Mouse (Mus musculus): ENCODE results near the gene Cdh1.

DNA sequence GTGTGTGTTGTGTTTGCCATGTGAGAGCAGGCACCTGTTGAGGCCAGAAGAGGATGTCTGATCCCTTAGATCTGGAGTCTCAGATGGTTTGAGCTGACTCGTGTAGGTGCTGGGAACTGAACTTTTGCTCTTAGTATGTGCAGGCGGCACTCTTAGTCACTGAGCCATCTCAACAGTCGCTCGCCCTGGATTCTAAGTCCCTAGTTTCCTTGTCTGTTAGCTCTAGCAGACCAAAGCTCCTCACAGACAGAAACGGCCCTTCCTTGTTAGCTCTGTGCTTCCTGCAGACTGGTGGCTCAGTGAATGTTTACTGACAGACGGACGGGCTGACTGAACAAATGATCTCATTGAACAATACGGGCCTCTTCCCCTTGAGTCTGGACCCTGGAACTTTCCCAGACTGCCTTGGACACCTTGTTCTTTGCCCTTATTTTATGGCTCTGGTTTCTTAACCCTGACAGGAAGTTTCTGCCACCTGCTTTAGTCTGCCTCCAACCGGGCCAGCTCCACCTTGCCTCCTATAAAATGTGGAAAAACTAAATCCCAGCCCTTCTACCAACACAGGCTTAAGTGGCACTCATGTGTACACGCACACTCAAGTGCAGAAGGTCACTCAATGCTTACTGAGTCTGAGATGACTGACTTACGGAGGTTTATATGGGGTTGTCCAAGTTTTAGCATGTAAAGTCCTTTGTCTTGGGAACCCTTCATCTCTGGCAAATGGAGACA is 18.0 kb upstream of the Cdh1 start:
- TF ChIP-seq GATA1 (IDR thresholded peaks at IDR 0.05; ENCODE audit: borderline replicate concordance, low read length): no peak
- no peak for TF ChIP-seq FLI1 (IDR thresholded peaks at IDR 0.05; ENCODE audit: low read length)
